Mouse (Mus musculus) left cerebral cortex, postnatal 14 days (tissue): ENCODE results near the gene Saa2. TPM values are rescaled to one million over a fixed set of nuclear protein-coding genes. Genes with fewer than 3 reads are reported as not detected.

Source experiments
- DNase-seq, 2 experiments: peaks; one replicate each; pipeline ENCODE4 v3.0.0; 2021 to 2022; ENCODE audit warnings: low spot score in 2 of 2, mixed read lengths in 1 of 2
- intact Hi-C: fragments of 180-260 bp; cut with DNase I; formaldehyde crosslinking; loops from one replicate; pipeline ENCODE4 v1.15.1; 2025
- total RNA-seq, 2 experiments: library from RNA; stranded (reverse); gene quantifications; 2 replicates each; pipeline ENCODE4 v1.2.3; 2021

Saa2 gene
- total RNA-seq, 2 experiments from 2014 or later = not detected

DNA sequence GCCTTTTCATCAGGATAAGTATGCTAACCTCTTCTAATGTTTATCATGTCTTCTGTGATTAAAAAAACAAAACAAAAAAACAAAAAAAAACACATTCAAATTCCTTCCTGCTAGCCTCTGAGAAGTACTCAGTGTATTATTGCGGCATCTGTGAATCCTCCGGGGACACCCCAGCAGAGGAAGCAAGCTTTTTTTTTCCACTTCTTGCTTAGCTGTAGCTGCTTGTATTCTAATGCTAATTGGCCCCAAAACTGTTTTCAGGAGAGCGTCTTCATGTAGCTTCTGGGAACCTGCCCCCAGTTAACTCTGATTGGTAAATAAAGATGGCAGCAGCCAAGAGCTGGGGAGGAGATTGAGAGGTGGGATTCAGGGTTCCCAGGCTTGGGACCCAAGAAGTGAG, 3.1 kb upstream of the Saa2 start:
- no peak for DNase-seq
- intact Hi-C loops = no loop called here

DNA sequence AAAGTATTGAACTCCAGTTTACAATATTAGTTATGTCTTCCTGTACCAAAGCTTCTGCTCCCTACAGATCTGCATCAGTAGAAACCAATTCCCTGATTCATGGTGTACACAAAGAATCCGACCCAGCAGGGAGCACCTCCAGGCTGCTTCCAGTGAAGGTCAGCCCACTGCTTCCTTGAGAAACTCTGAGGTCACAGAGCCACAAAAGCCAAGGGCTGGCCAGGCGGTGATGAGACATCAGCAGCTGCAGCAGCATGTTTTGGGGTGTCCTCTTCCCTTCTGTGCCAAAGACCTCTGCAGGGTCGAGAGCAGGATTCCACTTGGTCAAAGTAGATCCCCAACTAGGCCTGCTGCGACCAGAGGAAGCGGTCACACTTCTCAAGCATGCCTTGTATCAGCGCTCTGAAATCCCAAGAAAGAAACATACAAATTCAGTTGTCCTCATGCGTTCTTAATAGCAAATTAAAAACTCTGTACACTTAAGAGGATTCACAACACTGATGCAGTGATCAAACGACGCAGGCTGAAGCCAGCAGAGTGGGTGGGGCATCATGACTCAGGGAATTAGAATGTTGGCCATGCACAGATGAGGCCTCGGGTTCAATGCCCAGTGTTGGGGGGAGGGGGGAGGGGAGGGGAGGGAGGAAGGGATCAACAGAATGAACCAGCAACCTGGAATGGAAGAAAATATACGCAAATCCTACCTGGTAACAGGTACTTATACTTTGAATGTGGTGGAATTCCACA, 9.6 kb downstream of the Saa2 start:
- DNase-seq = no peak
- intact Hi-C loops = no loop called here

GRCm38 (mm10) chr7:46762601-46763000, 11.0 kb downstream of the Saa2 start:
- DNase-seq = no peak
- intact Hi-C loops = no loop called here

DNA sequence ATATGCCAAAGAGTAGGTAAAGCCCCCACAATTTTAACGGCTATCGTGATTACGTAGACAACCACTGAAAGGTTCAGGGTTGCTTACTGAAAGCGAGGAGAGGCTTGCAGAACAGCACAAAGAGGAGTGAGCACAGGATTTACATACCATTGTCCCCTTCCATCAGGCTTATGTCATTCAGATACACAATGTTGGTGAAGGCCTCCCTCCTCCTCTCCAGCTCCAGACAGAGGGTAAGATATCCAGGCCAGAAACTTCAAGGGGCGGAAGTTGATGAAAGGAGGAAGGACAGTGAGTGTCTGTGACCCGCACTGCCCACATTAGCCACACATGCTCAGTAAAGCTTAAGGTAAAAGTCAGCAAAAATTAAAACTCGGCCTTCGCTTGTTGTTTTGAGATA, 13.1 kb downstream of the Saa2 start:
- intact Hi-C loops = no loop called here
- DNase-seq = no peak

DNA sequence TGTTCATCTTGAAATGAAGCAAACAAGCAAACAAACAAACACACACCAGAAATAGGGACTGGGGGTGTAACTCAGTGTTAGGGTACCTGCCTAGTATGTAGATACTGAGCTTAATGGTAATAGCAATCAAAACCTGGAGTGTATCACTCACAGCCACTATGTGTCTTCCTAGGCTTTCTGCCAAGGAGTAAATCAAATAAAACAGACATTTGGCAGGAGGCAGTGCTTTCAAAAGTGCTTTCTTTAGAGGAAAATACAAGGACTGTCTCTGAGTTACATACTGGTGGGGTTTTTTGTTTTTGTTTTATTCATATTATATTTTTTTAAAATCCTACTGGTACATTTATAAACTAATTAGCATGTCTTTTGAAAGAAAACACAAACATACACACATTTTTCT, 15.8 kb downstream of the Saa2 start:
- DNase-seq = no peak
- intact Hi-C loops = no loop called here

DNA sequence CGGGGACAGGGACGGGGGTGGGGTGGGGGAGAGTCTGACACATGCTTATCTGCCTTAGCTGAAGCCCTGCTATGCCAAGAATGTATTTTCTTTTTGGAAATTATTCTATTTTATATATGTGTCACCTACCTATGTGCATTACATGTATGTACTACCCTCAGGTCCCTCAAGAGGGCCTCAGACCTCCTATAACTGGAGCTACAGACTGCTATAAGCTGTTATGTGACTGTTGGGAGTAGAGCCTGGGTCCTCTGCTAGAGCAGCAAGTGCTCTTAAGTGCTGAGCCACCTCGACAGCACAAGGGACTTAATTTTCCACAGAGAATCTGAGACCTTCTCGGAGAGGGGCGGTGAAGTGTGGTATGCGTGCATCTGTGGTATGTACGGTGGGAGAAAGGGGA, 16.9 kb downstream of the Saa2 start:
- intact Hi-C loops = loop anchor here (2.0 kb wide), 1 partner anchor 54 kb away; the partner anchor contains the start of gene Saa3

GRCm38 (mm10) chr7:46770706-46771105, 19.1 kb downstream of the Saa2 start:
- intact Hi-C loops = loop anchor here (5.0 kb wide), 1 partner anchor 128 kb away; no protein-coding TSS in a partner anchor
- peak; percentile 37 to 46 for DNase-seq

More for the DNA sequence above, 16.9 kb downstream of the Saa2 start:
- DNase-seq = no peak

DNA sequence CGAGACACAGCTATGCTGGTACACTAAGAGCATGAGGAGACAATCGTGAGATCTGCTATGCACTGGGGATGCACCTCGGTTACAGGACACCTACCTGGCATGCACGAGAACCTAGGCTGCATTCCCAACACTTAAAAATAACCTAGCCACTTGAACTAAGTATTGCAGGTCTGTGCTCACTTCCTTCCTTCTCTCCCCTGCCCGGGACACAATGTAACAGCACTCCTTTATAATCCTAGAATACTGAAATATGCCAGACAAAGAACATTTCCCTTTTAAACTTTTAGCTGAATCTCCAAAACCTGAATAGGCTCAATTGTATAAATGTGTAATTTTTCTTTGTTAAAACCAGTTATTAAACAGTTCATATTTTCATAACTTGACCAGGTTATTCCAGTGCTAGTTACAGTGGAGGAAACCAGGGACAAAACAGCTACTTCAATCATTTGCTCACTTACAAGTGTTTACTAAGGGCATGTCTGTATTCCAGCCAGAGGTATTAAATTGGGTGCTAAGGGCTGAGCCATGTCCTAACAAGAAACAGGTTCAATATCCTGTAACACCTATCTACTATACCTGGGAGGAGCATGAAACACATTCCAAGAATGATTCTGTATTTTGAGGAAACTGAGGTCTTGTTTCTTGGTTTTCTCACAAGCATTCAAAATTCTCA, 37.7 kb downstream of the Saa2 start:
- intact Hi-C loops = no loop called here

GRCm38 (mm10) chr7:46793871-46794270, 42.3 kb downstream of the Saa2 start:
- intact Hi-C loops = no loop called here
- no peak for DNase-seq

More for the DNA sequence above, 37.7 kb downstream of the Saa2 start:
- no peak for DNase-seq

DNA sequence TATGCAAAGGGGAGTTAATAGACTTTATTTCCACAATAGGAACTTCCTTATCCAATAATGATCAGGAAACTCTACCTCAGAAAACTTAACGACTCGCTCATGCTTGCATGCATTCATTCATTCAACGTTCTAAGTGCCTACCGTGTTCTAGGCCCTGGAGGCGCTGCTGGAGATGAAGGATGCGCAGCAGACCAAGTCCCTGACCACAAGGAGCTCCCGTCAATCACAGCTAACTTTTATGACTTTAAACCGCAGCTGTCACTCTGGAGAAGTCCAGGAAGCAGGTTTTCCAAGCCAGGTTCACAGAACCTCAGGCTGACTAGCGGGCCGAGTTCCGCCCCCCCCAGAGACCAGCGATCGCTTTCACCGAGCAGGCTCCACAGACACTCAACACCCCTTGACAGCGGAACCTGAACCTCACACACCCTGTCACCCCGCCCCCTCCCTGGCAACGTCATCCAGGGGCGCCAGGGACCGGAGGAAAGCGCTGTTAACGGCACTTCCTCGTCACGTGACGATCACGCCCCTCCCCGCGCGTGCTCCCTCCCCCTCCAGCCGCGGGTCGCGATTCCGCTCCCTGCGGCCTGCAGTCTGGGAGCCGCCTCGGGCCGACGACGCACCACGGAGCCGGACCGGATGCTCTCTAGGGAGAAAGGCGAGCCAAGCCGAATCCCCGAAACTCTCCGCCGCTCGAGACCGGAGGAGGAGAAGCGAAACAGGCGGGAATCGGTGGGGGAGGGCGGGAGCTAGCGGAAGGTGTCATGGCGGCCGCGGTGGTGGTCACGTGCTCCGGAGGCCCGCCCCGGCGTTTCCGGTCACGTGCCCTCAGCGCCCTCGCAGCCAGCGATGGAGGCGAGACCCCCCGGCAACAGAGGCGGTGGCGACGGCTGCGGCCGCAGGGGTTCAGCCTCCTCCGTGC, 44.0 kb downstream of the Saa2 start, which contains the start of the genes Hps5 and Gtf2h1:
Hps5 (minus strand) TSS at position 778 of the 919 bp plus-strand sequence.
Gtf2h1 (plus strand) TSS at position 817 of the 919 bp plus-strand sequence.
- intact Hi-C loops = no loop called here

GRCm38 (mm10) chr7:46796206-46796679, 44.7 kb downstream of the Saa2 start:
- DNase-seq = no peak
- intact Hi-C loops = no loop called here

More for the DNA sequence above, 44.0 kb downstream of the Saa2 start, which contains the start of the genes Hps5 and Gtf2h1:
- DNase-seq = peak; percentile 95 to 97

DNA sequence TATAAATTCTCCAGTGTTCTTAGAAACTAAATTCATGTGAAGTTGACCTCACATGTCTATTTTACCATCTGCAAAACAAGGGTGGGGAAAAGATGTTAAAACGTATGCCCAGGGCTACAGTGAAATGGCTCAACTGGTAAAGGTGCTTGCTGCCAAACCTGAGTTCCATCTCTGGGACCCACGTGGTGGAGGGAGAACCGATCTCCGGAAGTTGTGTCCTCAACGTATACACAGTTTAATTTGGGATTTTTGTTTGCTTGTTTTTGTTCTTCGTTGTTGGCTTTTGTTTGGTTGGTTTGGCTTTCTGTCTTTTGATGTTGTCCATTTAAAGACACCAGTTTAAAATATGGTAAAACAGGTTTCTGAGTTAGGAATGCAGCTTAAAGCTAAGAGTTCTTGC, 45.2 kb downstream of the Saa2 start:
- intact Hi-C loops = no loop called here
- DNase-seq = no peak

Other genes with a start within 250 kb of the Saa2 start
- gene Sergef, start 112.0 kb upstream of the Saa2 start, total RNA-seq = 10 to 100 TPM; 57.2 to 66.4 TPM
- under 1 TPM; 0.27 to 0.31 TPM for gene Tph1, start 79.3 kb upstream of the Saa2 start, total RNA-seq
- gene Saal1, start 41.1 kb upstream of the Saa2 start, total RNA-seq = 1 to 10 TPM; 7.2 to 8.5 TPM
- not detected for gene Saa3, start 36.1 kb upstream of the Saa2 start, total RNA-seq
- gene Saa4, start 19.2 kb upstream of the Saa2 start, total RNA-seq = not detected
- not detected for gene Saa1, start 8.8 kb upstream of the Saa2 start, total RNA-seq
- gene Hps5, start 44.3 kb downstream of the Saa2 start, total RNA-seq = 10 to 100 TPM; 11.4 to 13.7 TPM
- gene Gtf2h1, start 44.3 kb downstream of the Saa2 start, total RNA-seq = 10 to 100 TPM; 37.0 to 39.3 TPM
- 100 to 1,000 TPM; 497 to 507 TPM for gene Ldha, start 89.7 kb downstream of the Saa2 start, total RNA-seq
- not detected for gene Ldhc, start 109.4 kb downstream of the Saa2 start, total RNA-seq
- gene Tsg101, start 168.2 kb downstream of the Saa2 start, total RNA-seq = 10 to 100 TPM; 74.0 to 76.5 TPM
- gene Uevld, start 206.7 kb downstream of the Saa2 start, total RNA-seq = 1 to 10 TPM; 9.6 to 10.0 TPM
- gene Gm9999, start 231.8 kb downstream of the Saa2 start, total RNA-seq = not detected